Comparison of ENCODE assay signal across 8 mouse cellular contexts in the genomic region with DNA sequence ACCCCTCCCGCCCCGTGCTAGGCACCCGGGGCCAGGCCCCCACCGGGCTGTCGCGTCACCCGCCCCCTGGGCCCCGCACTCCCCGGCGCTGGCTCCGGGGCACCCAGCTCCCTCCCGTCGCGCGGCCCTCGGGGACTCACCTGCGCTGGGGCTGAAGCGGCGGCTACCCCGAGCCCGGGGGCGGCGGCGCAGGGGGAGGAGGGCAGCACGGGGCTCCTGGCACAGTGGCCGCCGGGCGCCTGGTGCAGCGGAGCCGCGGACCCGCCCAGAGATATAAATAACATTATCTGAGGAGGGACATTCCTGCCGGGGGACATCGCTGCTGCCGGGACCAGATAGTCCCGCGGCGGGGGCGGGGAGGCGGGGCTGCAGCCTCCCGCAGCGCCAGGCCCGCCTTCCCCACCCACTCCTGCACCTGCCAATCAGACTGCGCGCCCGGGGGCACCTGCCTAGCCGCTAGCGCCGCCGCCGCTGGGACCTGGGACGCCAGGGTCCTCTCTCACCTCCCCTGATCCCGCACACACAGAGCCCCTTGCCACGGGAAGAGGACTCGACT. TPM values are rescaled to one million over a fixed set of nuclear protein-coding genes. Genes with fewer than 3 reads are reported as not detected.
A peak's percentile ranks its signal among the peaks of the same experiment; 100 is the strongest.
DNase-seq lines count a peak whose midpoint lies in the region; ATAC-seq and TF ChIP-seq lines count a peak whose summit lies in the region.

No protein-coding gene starts in this region.

- peak overlapping the region; percentile 86 for H3K4me3 ChIP-seq in hindbrain, postnatal 0 days (ENCODE audit: low read length)
- H3K4me3 ChIP-seq in megakaryocyte, embryonic 14.5 days (replicated peaks): peak overlapping the region; percentile 95

- intact Hi-C loops in left cerebral cortex, postnatal 14 days (cut with DNase I): loop anchor here (5.0 to 10.0 kb wide), 3 partner anchors 38 to 215 kb away; no protein-coding TSS in a partner anchor

- 0 out of 2 replicates have a peak, but pooled peaks have one; percentile 8 for TF ChIP-seq CTCF in hindbrain, postnatal 0 days (IDR thresholded peaks at IDR 0.05; ENCODE audit: low read depth)

- DNase-seq in adrenal gland, adult (ENCODE audit: inconsistent age in 2 of 2, low spot score in 1 of 2): peak; percentile 85 to 92
- DNase-seq in cerebellum, postnatal 14 days: peak; percentile 88 to 91
- DNase-seq in gastrocnemius, postnatal 10 days: peak; percentile 76
- DNase-seq in hindbrain, postnatal 0 days (ENCODE audit: low spot score): peak; percentile 79
- DNase-seq in left cerebral cortex, postnatal 14 days (ENCODE audit: low spot score in 2 of 2): peak; percentile 80 to 81
- DNase-seq in right cerebral cortex, postnatal 10 days (ENCODE audit: low spot score in 2 of 2): peak; percentile 85 to 86
- peak; percentile 40 for DNase-seq in urinary bladder, postnatal 25 days (ENCODE audit: low spot score)

- peak; percentile 83 for ATAC-seq in hindbrain, postnatal 0 days

- peak overlapping the region; percentile 89 for H3K27ac ChIP-seq in hindbrain, postnatal 0 days

- H3K36me3 ChIP-seq in hindbrain, postnatal 0 days (ENCODE audit: insufficient read depth, low read length): no peaks in the 10 kb centered on the region
- H3K36me3 ChIP-seq in megakaryocyte, embryonic 14.5 days (replicated peaks; ENCODE audit: low read length): no peaks in the 10 kb centered on the region

- peak overlapping the region; percentile 99 for H3K4me2 ChIP-seq in hindbrain, postnatal 0 days (ENCODE audit: low read depth, low read length)

- H3K27me3 ChIP-seq in hindbrain, postnatal 0 days (ENCODE audit: insufficient read depth, low read length): no peaks in the 10 kb centered on the region
- peaks cover 57% of the 10 kb centered on the region for H3K27me3 ChIP-seq in megakaryocyte, embryonic 14.5 days (replicated peaks)

- WGBS in hindbrain, postnatal 0 days: 0% methylated on average over 29 of the region's 55 CpGs

- no peaks in the 10 kb centered on the region for H3K9me3 ChIP-seq in hindbrain, postnatal 0 days (ENCODE audit: low read length)
- H3K9me3 ChIP-seq in megakaryocyte, embryonic 14.5 days: no peaks in the 10 kb centered on the region

- peak overlapping the region; percentile 94 for H3K9ac ChIP-seq in hindbrain, postnatal 0 days (replicated peaks; ENCODE audit: low read length)

- H3K4me1 ChIP-seq in hindbrain, postnatal 0 days (ENCODE audit: insufficient read depth, low read length): no peaks in the 10 kb centered on the region
- H3K4me1 ChIP-seq in megakaryocyte, embryonic 14.5 days: peaks cover 66% of the 10 kb centered on the region

RNA-seq across cellular contexts. Expression of a gene that starts 0.5 kb away (rescaled TPM):
- 100 to 1,000 TPM; 102 TPM for total RNA-seq in gastrocnemius, postnatal 10 days (2021)
- 45.4 and 50.1 TPM in 2 replicates for total RNA-seq in hindbrain, postnatal 0 days (2014; rRNA removed)
- 5.5 and 5.8 TPM in 2 replicates for polyA plus RNA-seq in hindbrain, postnatal 0 days (2015; fragmentation: Nextera tagmentation; extraction: Ambion mirVana)
- 10 to 100 TPM; 58.2 to 60.5 TPM for total RNA-seq in left cerebral cortex, postnatal 14 days (2021)
- polyA plus RNA-seq in megakaryocyte, embryonic 14.5 days (2012; ENCODE audit: insufficient read depth, low replicate concordance): 23.3 and 25.7 TPM in 2 replicates

RNA-seq across cellular contexts. Expression of a gene that starts 55.5 kb away (rescaled TPM):
- 10 to 100 TPM; 48.1 to 55.1 TPM for total RNA-seq in gastrocnemius, postnatal 10 days (2021)
- 46.8 and 51.0 TPM in 2 replicates for total RNA-seq in hindbrain, postnatal 0 days (2014; rRNA removed)
- polyA plus RNA-seq in hindbrain, postnatal 0 days (2015; fragmentation: Nextera tagmentation; extraction: Ambion mirVana): 137 and 164 TPM in 2 replicates
- total RNA-seq in left cerebral cortex, postnatal 14 days (2021): 10 to 100 TPM; 40.5 to 41.9 TPM
- 5.6 TPM in 1 of 2 replicates, not detected in the other for polyA plus RNA-seq in megakaryocyte, embryonic 14.5 days (2012; ENCODE audit: insufficient read depth, low replicate concordance)

RNA-seq across cellular contexts. Expression of a gene that starts 55.5 kb away (rescaled TPM):
- total RNA-seq in gastrocnemius, postnatal 10 days (2021): 10 to 100 TPM; 17.0 to 18.1 TPM
- total RNA-seq in hindbrain, postnatal 0 days (2014; rRNA removed): 31.3 and 33.2 TPM in 2 replicates
- 35.0 and 36.2 TPM in 2 replicates for polyA plus RNA-seq in hindbrain, postnatal 0 days (2015; fragmentation: Nextera tagmentation; extraction: Ambion mirVana)
- 10 to 100 TPM; 26.2 to 28.1 TPM for total RNA-seq in left cerebral cortex, postnatal 14 days (2021)
- polyA plus RNA-seq in megakaryocyte, embryonic 14.5 days (2012; ENCODE audit: insufficient read depth, low replicate concordance): 13.4 and 35.3 TPM in 2 replicates

Comparison
In these comparisons a context has a peak if more than half of its experiments do, and no peak if none do; other contexts are left out.
1. Peak in every context shown above with its lines: DNase-seq, ATAC-seq, H3K4me3 ChIP-seq and H3K27ac ChIP-seq.